Mouse (Mus musculus) midbrain, postnatal 0 days (tissue): ENCODE results near the gene Hoxa5. TPM values are rescaled to one million over a fixed set of nuclear protein-coding genes. Genes with fewer than 3 reads are reported as not detected.

ENCODE experiments used
- ATAC-seq: fragments of 200-750 bp; cut with Nextera tagmentation; 2 replicates; pipeline ENCODE4 v1.8.0; 2017; ENCODE audit warnings: moderate number of reproducible peaks, mild to moderate bottlenecking, moderate TSS enrichment, moderate library complexity; ENCODE audit not compliant: low FRiP score
- DNase-seq: peaks from one replicate; pipeline ENCODE4 v3.0.0-alpha.2; 2015; ENCODE audit warnings: low spot score
- H3K27ac ChIP-seq: fragments of 300-500 bp; sonication (generic); 2 replicates; pipeline ENCODE4 v1.5.1; 2014; ENCODE audit warnings: low read depth, mild to moderate bottlenecking, low read length, mixed read lengths
- H3K27me3 ChIP-seq: fragments of 300-500 bp; sonication (generic); 2 replicates; pipeline ENCODE4 v1.6.1; 2014; ENCODE audit warnings: low read length, control low read depth, mixed read lengths; ENCODE audit not compliant: insufficient read depth
- H3K36me3 ChIP-seq: fragments of 300-500 bp; sonication (generic); 2 replicates; pipeline ENCODE4 v1.6.1; 2014; ENCODE audit warnings: low read length, control low read depth, mixed read lengths; ENCODE audit not compliant: insufficient read depth
- H3K4me1 ChIP-seq: fragments of 300-500 bp; sonication (generic); 2 replicates; pipeline ENCODE4 v1.6.1; 2014; ENCODE audit warnings: mild to moderate bottlenecking, control low read depth, antibody characterized with exemption, low read length, mixed read lengths; ENCODE audit not compliant: insufficient read depth
- H3K4me2 ChIP-seq: fragments of 300-500 bp; sonication (generic); 2 replicates; pipeline ENCODE4 v1.6.1; 2014; ENCODE audit warnings: low read depth, mild to moderate bottlenecking, low read length, mixed read lengths; ENCODE audit not compliant: poor library complexity, severe bottlenecking
- H3K4me3 ChIP-seq: fragments of 300-500 bp; sonication (generic); 2 replicates; pipeline ENCODE4 v1.5.1; 2014; ENCODE audit warnings: low read depth, mild to moderate bottlenecking, low read length, moderate library complexity
- H3K9ac ChIP-seq: fragments of 300-500 bp; sonication (generic); replicated peaks from 2 replicates; pipeline ENCODE4 v1.6.1; 2014; ENCODE audit warnings: mild to moderate bottlenecking, low read length, moderate library complexity, mixed read lengths; ENCODE audit not compliant: poor library complexity, severe bottlenecking
- H3K9me3 ChIP-seq: fragments of 300-500 bp; sonication (generic); 2 replicates; pipeline ENCODE4 v1.6.1; 2016; ENCODE audit warnings: low read length, control low read depth
- CTCF ChIP-seq: IDR thresholded peaks from 2 replicates; pipeline ENCODE4 v1.5.1; 2016; ENCODE audit warnings: antibody characterized with exemption, mild to moderate bottlenecking
- WGBS: fragments of 180-500 bp; shearing (Covaris S2); extraction: QIAGEN DNeasy Blood & Tissue Kit; methylation state at CpG from one replicate; pipeline ENCODE4 v1.1.7; 2014; 5-methylcytosine and 5-hydroxymethylcytosine counted together
- polyA plus RNA-seq: library from polyadenylated mRNA; unstranded; fragments of >200 nt; fragmentation: Nextera tagmentation; extraction: Ambion mirVana; gene quantifications from 2 replicates; pipeline ENCODE4 v1.2.1, GENCODE M21; 2015
- total RNA-seq: library from RNA; depleted of rRNA; stranded (reverse); fragments of >200 nt; gene quantifications from 2 replicates; pipeline ENCODE4 v1.2.3, GENCODE M21; 2014

Hoxa5 gene
- total and polyA plus RNA-seq, 2 experiments from 2014 or later: 10.4 TPM; not detected in 1

DNA sequence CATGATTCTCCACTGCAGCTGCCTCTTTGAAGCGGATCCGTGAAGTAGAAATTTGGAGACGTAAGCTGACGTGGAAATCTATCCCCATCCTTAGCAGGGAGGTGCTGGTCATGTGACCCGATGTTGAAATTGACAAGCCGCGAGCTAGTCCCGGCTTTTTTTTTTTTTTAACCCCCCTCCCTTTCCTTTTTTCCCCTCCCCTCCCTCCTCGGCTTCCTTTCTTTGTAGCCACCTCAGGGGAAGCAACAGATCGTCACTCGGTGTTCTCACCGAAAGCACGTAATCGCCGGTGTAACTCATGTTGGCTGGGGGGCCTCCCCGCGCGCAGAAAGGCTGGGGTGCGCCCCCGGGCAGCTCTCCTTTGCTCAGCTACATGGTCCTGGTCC is 41.4 kb upstream of the Hoxa5 start, which contains the start of gene Hoxa11:
Hoxa11 (minus strand) TSS at position 54 of the 386 bp plus-strand sequence.
- H3K27me3 ChIP-seq: peaks cover 96% of the 10 kb centered on the region
- H3K27ac ChIP-seq: no peak within 1 kb of the TSS
- no peaks in the 10 kb centered on the region for H3K36me3 ChIP-seq
- no peak for TF ChIP-seq CTCF
- H3K4me3 ChIP-seq: no peak within 1 kb of the TSS
- DNase-seq (no peak), ATAC-seq (no peak)
- H3K9ac ChIP-seq: no peak within 1 kb of the TSS
- H3K9me3 ChIP-seq: no peaks in the 10 kb centered on the region
- WGBS: 2% methylated on average over 20 of the region's 20 CpGs
- H3K4me2 ChIP-seq: no peak within 1 kb of the TSS
- H3K4me1 ChIP-seq: no peaks in the 10 kb centered on the region

- ATAC-seq (no peak), DNase-seq (no peak)
- WGBS: under 1% methylated on average over 66 of the region's 71 CpGs
- Histone ChIP-seq H3K4me2 (no peak overlapping the region), H3K9me3 (no peaks in the 10 kb centered on the region), H3K27me3 (peaks cover 97% of the 10 kb centered on the region), H3K9ac (no peak overlapping the region), H3K4me3 (no peak overlapping the region), H3K27ac (no peak overlapping the region), H3K36me3 (no peaks in the 10 kb centered on the region), H3K4me1 (no peaks in the 10 kb centered on the region)
- TF ChIP-seq CTCF: no peak
Observed at GRCm38 (mm10) chr6:52245040-52245756, 40.8 kb upstream of the Hoxa5 start.

DNA sequence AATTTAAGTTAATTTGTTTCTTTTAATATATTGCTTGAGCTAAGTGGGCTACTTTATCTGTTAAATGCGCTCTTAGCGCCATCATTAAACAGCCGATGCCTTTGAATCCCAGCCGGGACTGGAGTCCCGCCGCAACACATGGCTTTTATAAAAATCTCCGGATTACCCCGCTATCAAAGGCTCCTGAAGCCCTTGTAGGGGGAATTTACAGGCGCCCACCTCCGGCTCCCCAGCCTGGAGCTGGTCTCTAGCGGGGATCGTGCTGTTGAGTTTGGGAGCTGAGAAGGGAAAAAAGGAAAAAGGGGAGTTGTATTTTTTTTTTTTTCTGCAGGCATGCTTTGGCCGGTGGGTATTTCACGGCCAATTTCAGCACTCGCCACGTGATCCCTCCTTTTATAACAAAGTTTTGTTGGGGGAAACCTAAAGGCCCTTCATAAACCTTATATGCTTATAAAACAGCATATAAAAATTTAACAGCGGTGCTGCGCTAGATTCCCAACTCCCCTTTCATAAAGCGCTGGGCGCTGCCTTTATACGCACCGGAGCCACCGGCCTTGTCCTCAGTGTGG is 40.2 kb upstream of the Hoxa5 start:
- 2% methylated on average over 23 of the region's 23 CpGs for WGBS
- Histone ChIP-seq H3K36me3 (no peaks in the 10 kb centered on the region), H3K27ac (no peak overlapping the region), H3K4me3 (no peak overlapping the region), H3K27me3 (peaks cover 97% of the 10 kb centered on the region), H3K4me2 (no peak overlapping the region), H3K9me3 (no peaks in the 10 kb centered on the region), H3K4me1 (no peaks in the 10 kb centered on the region), H3K9ac (no peak overlapping the region)
- no peak for TF ChIP-seq CTCF
- DNase-seq: no peak
- ATAC-seq: no peak

GRCm38 (mm10) chr6:52243681-52244121 is 39.3 kb upstream of the Hoxa5 start:
- WGBS: 2% methylated on average over 12 of the region's 12 CpGs
- Histone ChIP-seq H3K36me3 (no peaks in the 10 kb centered on the region), H3K27me3 (peaks cover 94% of the 10 kb centered on the region), H3K27ac (no peak overlapping the region), H3K4me3 (no peak overlapping the region), H3K4me2 (no peak overlapping the region), H3K9ac (no peak overlapping the region), H3K4me1 (no peaks in the 10 kb centered on the region), H3K9me3 (no peaks in the 10 kb centered on the region)
- ATAC-seq (no peak), DNase-seq (no peak)
- no peak for TF ChIP-seq CTCF

DNA sequence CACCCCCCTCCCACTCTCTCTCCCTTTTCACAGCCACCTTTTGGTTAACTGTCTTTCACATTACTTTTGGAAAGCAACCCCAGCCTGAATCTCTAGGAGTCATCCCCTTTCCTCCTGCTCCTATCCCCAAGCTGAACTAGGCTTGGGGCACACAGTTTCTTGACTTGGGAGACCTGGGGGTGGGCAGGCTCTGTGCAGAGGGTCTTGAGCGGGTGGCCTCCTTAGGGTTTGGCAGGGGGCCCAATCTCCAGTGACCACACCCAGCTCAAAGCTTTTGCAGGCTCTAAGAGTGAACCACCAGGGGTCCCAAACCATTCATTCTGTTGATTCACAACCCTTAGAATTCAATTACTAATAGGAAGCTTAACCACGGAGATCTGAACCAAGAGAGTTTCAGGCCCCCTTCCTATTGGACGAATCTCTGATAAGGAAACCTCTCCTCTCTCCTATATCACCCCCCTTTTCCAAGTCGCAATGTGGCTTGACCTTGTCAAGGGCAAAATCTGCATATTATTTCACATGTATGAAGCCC is 38.5 kb upstream of the Hoxa5 start:
- TF ChIP-seq CTCF: no peak
- Histone ChIP-seq H3K4me3 (no peak overlapping the region), H3K9ac (no peak overlapping the region), H3K27ac (no peak overlapping the region), H3K4me1 (no peaks in the 10 kb centered on the region), H3K9me3 (no peaks in the 10 kb centered on the region), H3K36me3 (no peaks in the 10 kb centered on the region), H3K27me3 (peaks cover 94% of the 10 kb centered on the region), H3K4me2 (no peak overlapping the region)
- ATAC-seq: no peak
- whole genome bisulfite sequencing: 5% methylated on average over 4 of the region's 4 CpGs
- no peak for DNase-seq

DNA sequence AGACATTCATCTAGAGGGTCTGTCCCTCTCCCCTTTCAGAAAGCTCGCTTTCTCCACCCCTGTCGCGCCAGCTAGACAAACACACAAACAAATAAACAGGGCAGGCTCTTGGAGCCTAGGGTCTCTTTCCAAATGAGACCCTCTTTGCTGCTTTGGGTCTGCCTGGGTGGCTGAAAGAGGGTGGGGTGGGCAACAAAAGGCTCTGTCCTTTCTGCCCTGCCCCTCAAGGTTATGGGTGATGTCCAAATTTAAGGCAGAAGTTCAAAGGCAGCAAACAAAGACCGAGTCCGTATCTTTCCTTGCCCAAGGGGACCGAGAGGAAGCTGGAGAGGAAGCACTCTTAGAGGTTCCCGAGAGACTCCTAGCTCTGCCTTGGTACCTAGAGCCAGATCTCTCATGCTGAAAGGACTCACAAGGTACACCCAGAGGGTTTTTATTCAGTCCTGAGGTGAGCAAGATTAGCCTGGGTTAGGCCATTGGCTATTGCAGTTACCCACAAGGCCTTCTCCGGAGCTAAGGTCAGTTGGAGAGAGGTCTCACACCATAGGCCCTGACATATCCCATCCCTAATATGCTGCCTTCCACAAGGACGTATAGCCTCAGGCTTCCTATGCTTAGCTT is 36.7 kb upstream of the Hoxa5 start:
- Histone ChIP-seq H3K4me3 (no peak overlapping the region), H3K4me1 (no peaks in the 10 kb centered on the region), H3K27me3 (peaks cover 94% of the 10 kb centered on the region), H3K4me2 (no peak overlapping the region), H3K9ac (no peak overlapping the region), H3K27ac (no peak overlapping the region), H3K9me3 (no peaks in the 10 kb centered on the region), H3K36me3 (no peaks in the 10 kb centered on the region)
- ATAC-seq (no peak), DNase-seq (no peak)
- TF ChIP-seq CTCF: no peak
- WGBS: 5% methylated on average over 9 of the region's 9 CpGs
